Comparison of ENCODE assay signal across 8 mouse cellular contexts in genomic region chr9:86745926-86746581, GRCm38 (mm10). TPM values are rescaled to one million over a fixed set of nuclear protein-coding genes. Genes with fewer than 3 reads are reported as not detected.
DNase-seq lines count a peak whose midpoint lies in the region; ATAC-seq and TF ChIP-seq lines count a peak whose summit lies in the region.

No protein-coding gene starts in this region.

- no peak overlapping the region for H3K4me2 ChIP-seq in CH12.LX (ENCODE audit: insufficient read depth, low read depth, poor library complexity, severe bottlenecking)
- no peak overlapping the region for H3K4me2 ChIP-seq in forebrain, embryonic 12.5 days
- H3K4me2 ChIP-seq in liver, postnatal 0 days (ENCODE audit: low read depth, low read length), result no peak overlapping the region
- no peak overlapping the region; the same call in 1 of the 2 replicates for H3K4me2 ChIP-seq in neural tube, embryonic 15.5 days

- no peaks in the 10 kb centered on the region for H3K27me3 ChIP-seq in CH12.LX (replicated peaks)
- H3K27me3 ChIP-seq in forebrain, embryonic 12.5 days, result peaks cover 20% of the 10 kb centered on the region; the same call in 1 of the 2 replicates
- H3K27me3 ChIP-seq in liver, postnatal 0 days (ENCODE audit: insufficient read depth, low read length), result no peaks in the 10 kb centered on the region
- no peaks in the 10 kb centered on the region for H3K27me3 ChIP-seq in neural tube, embryonic 15.5 days (replicated peaks)

- H3K4me3 ChIP-seq in CH12.LX (replicated peaks in 1 of 3; ENCODE audit: low read depth in 2 of 3, low read length in 2 of 3, poor library complexity in 1 of 3), result no peak overlapping the region
- no peak overlapping the region for H3K4me3 ChIP-seq in forebrain, embryonic 12.5 days (replicated peaks)
- no peak overlapping the region for H3K4me3 ChIP-seq in liver, postnatal 0 days (ENCODE audit: low read depth, low read length)
- H3K4me3 ChIP-seq in neural tube, embryonic 15.5 days (replicated peaks), result no peak overlapping the region

- peak overlapping the region; percentile 9; the same call in 1 of the 2 replicates for H3K9ac ChIP-seq in CH12.LX (ENCODE audit: insufficient read depth, low read depth)
- no peak overlapping the region for H3K9ac ChIP-seq in forebrain, embryonic 12.5 days
- H3K9ac ChIP-seq in liver, postnatal 0 days (replicated peaks), result no peak overlapping the region
- H3K9ac ChIP-seq in neural tube, embryonic 15.5 days (replicated peaks), result no peak overlapping the region

- in situ Hi-C loops in CH12.LX (cut with MboI; ENCODE audit: low pct_ligation_motif_present, low pct_unique_long_range_greater_than_20kb, low sequenced_read_pairs), result loop anchor here (25.0 kb wide), 1 partner anchor 284 kb away; the partner anchor contains the start of genes Dop1a and Ube2cbp

- peak; percentile 67 to 98 for TF ChIP-seq CTCF in CH12.LX (conservative IDR thresholded peaks at IDR 0.05 in 1 of 2, IDR thresholded peaks at IDR 0.05 in 1 of 2; ENCODE audit: low read depth in 2 of 2, low read length in 2 of 2)
- peak; percentile 90 for TF ChIP-seq CTCF in liver, postnatal 0 days (IDR thresholded peaks at IDR 0.05; ENCODE audit: low read depth)

- ATAC-seq in forebrain, embryonic 12.5 days (ENCODE audit: low FRiP score), result peak; percentile 78
- ATAC-seq in liver, postnatal 0 days, result peak; percentile 64
- ATAC-seq in neural tube, embryonic 15.5 days (ENCODE audit: low FRiP score), result peak; percentile 87

- H3K4me1 ChIP-seq in CH12.LX (ENCODE audit: control insufficient read depth in 1 of 2, insufficient read depth in 2 of 2), result peaks cover 0 to 6% of the 10 kb centered on the region in 2 experiments; a peak in 3 of 4 replicates
- peaks cover 12% of the 10 kb centered on the region; the same call in 1 of the 2 replicates for H3K4me1 ChIP-seq in forebrain, embryonic 12.5 days
- H3K4me1 ChIP-seq in liver, postnatal 0 days (ENCODE audit: insufficient read depth), result no peaks in the 10 kb centered on the region
- peaks cover 11% of the 10 kb centered on the region for H3K4me1 ChIP-seq in neural tube, embryonic 15.5 days

- TF ChIP-seq RAD21 in CH12.LX (IDR thresholded peaks at IDR 0.05; ENCODE audit: low read depth, low read length), result peak; percentile 99

- H3K36me3 ChIP-seq in CH12.LX (replicated peaks in 1 of 2; ENCODE audit: control insufficient read depth in 1 of 2, insufficient read depth in 1 of 2, low read length in 1 of 2), result no peaks in the 10 kb centered on the region
- H3K36me3 ChIP-seq in forebrain, embryonic 12.5 days (replicated peaks), result no peaks in the 10 kb centered on the region
- H3K36me3 ChIP-seq in liver, postnatal 0 days (replicated peaks; ENCODE audit: insufficient read depth, low read length), result no peaks in the 10 kb centered on the region
- H3K36me3 ChIP-seq in neural tube, embryonic 15.5 days, result no peaks in the 10 kb centered on the region

- WGBS in forebrain, embryonic 12.5 days, result 36% methylated on average over 13 of the region's 13 CpGs
- 33% methylated on average over 13 of the region's 13 CpGs for WGBS in liver, postnatal 0 days (ENCODE audit: insufficient replicate concordance)
- 35% methylated on average over 13 of the region's 13 CpGs for WGBS in neural tube, embryonic 15.5 days

- H3K79me2 ChIP-seq in CH12.LX (replicated peaks; ENCODE audit: control insufficient read depth, extremely low read depth, insufficient read depth, poor library complexity, severe bottlenecking), result no peaks in the 10 kb centered on the region

- H3K27ac ChIP-seq in CH12.LX (ENCODE audit: insufficient read depth, low read depth), result no peak overlapping the region
- H3K27ac ChIP-seq in forebrain, embryonic 12.5 days, result no peak overlapping the region
- no peak overlapping the region for H3K27ac ChIP-seq in liver, postnatal 0 days (ENCODE audit: low read depth)
- no peak overlapping the region for H3K27ac ChIP-seq in neural tube, embryonic 15.5 days (replicated peaks)

- no peak for TF ChIP-seq EP300 in CH12.LX (IDR thresholded peaks at IDR 0.05; ENCODE audit: low read length)
- no peak for TF ChIP-seq EP300 in liver, postnatal 0 days (IDR thresholded peaks at IDR 0.05; ENCODE audit: low read depth)

- no peaks in the 10 kb centered on the region for H3K9me3 ChIP-seq in CH12.LX (replicated peaks; ENCODE audit: low read length)
- no peaks in the 10 kb centered on the region for H3K9me3 ChIP-seq in forebrain, embryonic 12.5 days
- no peaks in the 10 kb centered on the region for H3K9me3 ChIP-seq in liver, postnatal 0 days (ENCODE audit: low read length)
- H3K9me3 ChIP-seq in neural tube, embryonic 15.5 days (replicated peaks), result no peaks in the 10 kb centered on the region

- peak; percentile 86 for DNase-seq in CH12.LX (ENCODE audit: extremely low read depth)
- peak; percentile 72 for DNase-seq in brain, embryonic 18.5 days (ENCODE audit: low read depth, low spot score)
- DNase-seq in heart, postnatal 10 days, result peak; percentile 78 to 79
- peak; percentile 58 to 71 for DNase-seq in kidney, postnatal 4 days
- peak; percentile 44 for DNase-seq in liver, postnatal 0 days
- peak; percentile 70 for DNase-seq in urinary bladder, postnatal 14 days (ENCODE audit: low spot score)

- TF ChIP-seq POLR2A in CH12.LX (IDR thresholded peaks at IDR 0.05; ENCODE audit: low read depth, low read length), result no peak

- intact Hi-C loops in heart, postnatal 10 days (cut with DNase I), result loop anchor here (1.0 to 5.0 kb wide), 2 partner anchors 99 to 153 kb away; no protein-coding TSS in a partner anchor

- dilution Hi-C loops in CH12.LX (cut with MboI; ENCODE audit: extremely low pct_ligation_motif_present, extremely low pct_unique_long_range_greater_than_20kb, low sequenced_read_pairs), result no loop called here

TF ChIP-seq in CH12.LX, 34 proteins besides CTCF, POLR2A, EP300 and RAD21:
- TF ChIP-seq USF1 (IDR thresholded peaks at IDR 0.05; ENCODE audit: low read depth, low read length) (no peak), IRF4 (IDR thresholded peaks at IDR 0.05; ENCODE audit: low read depth, low read length) (peak; percentile 71), MAFK (IDR thresholded peaks at IDR 0.05; ENCODE audit: insufficient replicate concordance, low read length) (0 out of 2 replicates have a peak, but pooled peaks have one; percentile 10), ELF1 (IDR thresholded peaks at IDR 0.05; ENCODE audit: low read depth, low read length) (peak; percentile 65; the same call in 1 of the 2 replicates), TCF12 (IDR thresholded peaks at IDR 0.05; ENCODE audit: low read depth, low read length) (peak; percentile 19; the same call in 1 of the 2 replicates), HCFC1 (IDR thresholded peaks at IDR 0.05; ENCODE audit: low read depth, low read length) (no peak), ZC3H11A (IDR thresholded peaks at IDR 0.05; ENCODE audit: low read depth, low read length) (peak; percentile 94), POLR2AphosphoS2 (IDR thresholded peaks at IDR 0.05; ENCODE audit: low read depth, low read length) (no peak), MEF2A (IDR thresholded peaks at IDR 0.05; ENCODE audit: borderline replicate concordance, low read depth, low read length) (0 out of 2 replicates have a peak, but pooled peaks have one; percentile 31), SMC3 (IDR thresholded peaks at IDR 0.05; ENCODE audit: low read depth, low read length) (peak; percentile 99), MYC (IDR thresholded peaks at IDR 0.05; ENCODE audit: low read depth, low read length) (peak; percentile 76)

RNA-seq across cellular contexts. Expression of gene Prss35, which starts 2.6 kb away (rescaled TPM):
- total RNA-seq in CH12.LX (2012; rRNA removed), result not detected in 2 replicates
- total RNA-seq in CH12.LX (2014; rRNA removed), result not detected in 2 replicates
- polyA plus RNA-seq in CH12.LX (2012; ENCODE audit: insufficient read length, low read depth), result not detected in 2 replicates
- polyA plus RNA-seq in forebrain, embryonic 12.5 days (2016; fragmentation: Nextera tagmentation; extraction: Ambion mirVana), result 1.7 and 1.8 TPM in 2 replicates
- 1 to 10 TPM; 1.6 to 2.5 TPM for total RNA-seq in heart, postnatal 10 days (2021)
- 0.54 and 0.67 TPM in 2 replicates for polyA plus RNA-seq in liver, postnatal 0 days (2015; fragmentation: Nextera tagmentation; extraction: Ambion mirVana)
- 11.0 and 12.4 TPM in 2 replicates for polyA plus RNA-seq in neural tube, embryonic 15.5 days (2015; fragmentation: Nextera tagmentation; extraction: Ambion mirVana)

RNA-seq across cellular contexts. Expression of gene Me1, which starts 50.3 kb away (rescaled TPM):
- total RNA-seq in CH12.LX (2012; rRNA removed), result 6.7 and 9.4 TPM in 2 replicates
- total RNA-seq in CH12.LX (2014; rRNA removed), result 16.7 TPM in 2 replicates
- 38.6 and 39.9 TPM in 2 replicates for polyA plus RNA-seq in CH12.LX (2012; ENCODE audit: insufficient read length, low read depth)
- 11.4 and 11.6 TPM in 2 replicates for polyA plus RNA-seq in forebrain, embryonic 12.5 days (2016; fragmentation: Nextera tagmentation; extraction: Ambion mirVana)
- total RNA-seq in heart, postnatal 10 days (2021), result 10 to 100 TPM; 63.4 to 69.7 TPM
- polyA plus RNA-seq in liver, postnatal 0 days (2015; fragmentation: Nextera tagmentation; extraction: Ambion mirVana), result 7.7 and 10.3 TPM in 2 replicates
- polyA plus RNA-seq in neural tube, embryonic 15.5 days (2015; fragmentation: Nextera tagmentation; extraction: Ambion mirVana), result 47.1 and 54.1 TPM in 2 replicates
